Mouse (Mus musculus): ENCODE results near the gene Fez2.

DNA sequence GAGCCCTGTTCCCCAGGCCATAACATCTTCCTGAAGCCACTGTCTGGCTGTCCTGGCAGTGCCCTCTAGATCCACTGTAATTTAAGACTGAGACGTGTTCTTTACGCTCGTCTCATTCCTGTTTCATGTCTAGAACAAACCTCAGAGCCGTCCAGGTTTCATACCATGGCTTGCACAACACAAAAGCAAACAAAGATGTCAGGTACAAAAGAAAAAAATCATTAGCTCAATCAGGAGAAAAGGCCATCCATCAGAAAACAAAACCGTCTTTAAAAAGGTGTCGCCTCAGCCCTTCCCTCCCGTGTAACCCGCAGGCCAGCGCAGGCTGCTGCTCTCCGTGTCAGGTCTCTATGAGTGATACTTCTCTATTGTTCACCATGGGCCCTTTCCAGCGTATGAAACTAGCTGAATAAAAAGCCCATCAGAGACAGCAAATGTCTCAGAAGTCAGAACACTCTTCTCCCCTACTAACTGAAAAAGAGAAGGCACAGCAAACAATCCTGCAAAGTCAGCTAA lies 38.2 kb downstream of the Fez2 start:
- TF ChIP-seq CTCF (IDR thresholded peaks at IDR 0.05; ENCODE audit: extremely low read depth, insufficient read length, insufficient replicate concordance, low read depth, low read length) (no peak), POLR2A (IDR thresholded peaks at IDR 0.05; ENCODE audit: low read depth, low read length) (no peak)
